Mouse (Mus musculus) embryonic facial prominence, embryonic 15.5 days (tissue): ENCODE measurements around the gene Ubash3b. TPM values are rescaled to one million over a fixed set of nuclear protein-coding genes. Genes with fewer than 3 reads are reported as not detected.

Experiments
- ATAC-seq: fragments of 200-750 bp; cut with Nextera tagmentation; 2 replicates; pipeline ENCODE4 v1.8.0; 2017; ENCODE audit warnings: low read depth, moderate TSS enrichment; ENCODE audit not compliant: insufficient number of reproducible peaks, low FRiP score, low TSS enrichment
- H3K27ac ChIP-seq: fragments of 300-500 bp; sonication (generic); replicated peaks from 2 replicates; pipeline ENCODE4 v1.5.1; 2015; ENCODE audit warnings: mild to moderate bottlenecking, inconsistent platforms
- H3K27me3 ChIP-seq: fragments of 300-500 bp; sonication (generic); 2 replicates; pipeline ENCODE4 v1.6.1; 2015; ENCODE audit warnings: inconsistent platforms
- H3K36me3 ChIP-seq: fragments of 300-500 bp; sonication (generic); 2 replicates; pipeline ENCODE4 v1.6.1; 2015; ENCODE audit warnings: mild to moderate bottlenecking, inconsistent platforms
- H3K4me1 ChIP-seq: fragments of 300-500 bp; sonication (generic); 2 replicates; pipeline ENCODE4 v1.6.1; 2015; ENCODE audit warnings: inconsistent platforms
- H3K4me2 ChIP-seq: fragments of 300-500 bp; sonication (generic); replicated peaks from 2 replicates; pipeline ENCODE4 v1.6.1; 2015; ENCODE audit warnings: mild to moderate bottlenecking, inconsistent platforms
- H3K4me3 ChIP-seq: fragments of 300-500 bp; sonication (generic); replicated peaks from 2 replicates; pipeline ENCODE4 v1.5.1; 2015; ENCODE audit warnings: mild to moderate bottlenecking, inconsistent platforms
- H3K9ac ChIP-seq: fragments of 300-500 bp; sonication (generic); 2 replicates; pipeline ENCODE4 v1.6.1; 2015; ENCODE audit warnings: inconsistent platforms
- H3K9me3 ChIP-seq: fragments of 300-500 bp; sonication (generic); replicated peaks from 2 replicates; pipeline ENCODE4 v1.6.1; 2016; ENCODE audit warnings: inconsistent platforms
- WGBS: fragments of 180-500 bp; shearing (Covaris S2); methylation state at CpG from one replicate; pipeline ENCODE4 v1.1.7; 2015; 5-methylcytosine and 5-hydroxymethylcytosine counted together
- polyA plus RNA-seq: library from polyadenylated mRNA; unstranded; fragments of >200 nt; fragmentation: Nextera tagmentation; extraction: Ambion mirVana; gene quantifications from 2 replicates; pipeline ENCODE4 v1.2.1, GENCODE M21; 2015

Gene Ubash3b
- polyA plus RNA-seq, 1 experiment from 2014 or later = 8.2 TPM

- Histone ChIP-seq H3K4me1 (no peaks in the 10 kb centered on the region), H3K9ac (no peak overlapping the region), H3K4me3 (no peak overlapping the region), H3K36me3 (no peaks in the 10 kb centered on the region), H3K9me3 (no peaks in the 10 kb centered on the region), H3K27me3 (no peaks in the 10 kb centered on the region), H3K27ac (no peak overlapping the region), H3K4me2 (no peak overlapping the region)
- 51% methylated on average over 9 of the region's 10 CpGs for WGBS
- no peak for ATAC-seq
Measured at GRCm38 (mm10) chr9:41166886-41167285, 5.4 kb upstream of the Ubash3b start.

- Histone ChIP-seq H3K4me2 (no peak overlapping the region), H3K4me3 (no peak overlapping the region), H3K4me1 (peaks cover 8% of the 10 kb centered on the region), H3K27ac (no peak overlapping the region), H3K36me3 (no peaks in the 10 kb centered on the region), H3K9me3 (no peaks in the 10 kb centered on the region), H3K9ac (no peak overlapping the region), H3K27me3 (no peaks in the 10 kb centered on the region)
- no peak for ATAC-seq
- WGBS = 78% methylated on average over 4 of the region's 4 CpGs
Measured at GRCm38 (mm10) chr9:41162363-41162762, 866 bp upstream of the Ubash3b start.

GRCm38 (mm10) chr9:41160536-41161176 lies 841 bp downstream of the Ubash3b start:
- no peak overlapping the region for H3K27ac ChIP-seq
- H3K4me2 ChIP-seq = no peak overlapping the region
- H3K27me3 ChIP-seq = peaks cover 14% of the 10 kb centered on the region
- no peak overlapping the region for H3K9ac ChIP-seq
- no peaks in the 10 kb centered on the region for H3K9me3 ChIP-seq
- no peak for ATAC-seq
- WGBS = 41% methylated on average over 7 of the region's 7 CpGs
- H3K36me3 ChIP-seq = no peaks in the 10 kb centered on the region
- no peak overlapping the region for H3K4me3 ChIP-seq
- peaks cover 23% of the 10 kb centered on the region for H3K4me1 ChIP-seq

- WGBS = 85% methylated on average over 2 of the region's 2 CpGs
- H3K9ac ChIP-seq = no peak overlapping the region
Measured at GRCm38 (mm10) chr9:41159223-41159622, 2.3 kb downstream of the Ubash3b start.

GRCm38 (mm10) chr9:41157872-41158567 lies 3.5 kb downstream of the Ubash3b start:
- Histone ChIP-seq H3K9me3 (no peaks in the 10 kb centered on the region), H3K4me1 (peaks cover 26% of the 10 kb centered on the region), H3K4me2 (peak overlapping the region; percentile 80), H3K27me3 (peaks cover 14% of the 10 kb centered on the region), H3K4me3 (peak overlapping the region; percentile 72), H3K36me3 (no peaks in the 10 kb centered on the region), H3K27ac (no peak overlapping the region), H3K9ac (0 out of 2 replicates have a peak overlapping the region, but pooled peaks have one; percentile 52)
- no peak for ATAC-seq
- WGBS = 25% methylated on average over 15 of the region's 15 CpGs

More at GRCm38 (mm10) chr9:41159223-41159622, 2.3 kb downstream of the Ubash3b start:
- peaks cover 23% of the 10 kb centered on the region for H3K4me1 ChIP-seq
- no peaks in the 10 kb centered on the region for H3K9me3 ChIP-seq
- no peak overlapping the region for H3K4me3 ChIP-seq
- H3K36me3 ChIP-seq = no peaks in the 10 kb centered on the region
- H3K27me3 ChIP-seq = peaks cover 14% of the 10 kb centered on the region
- H3K4me2 ChIP-seq = no peak overlapping the region
- no peak overlapping the region for H3K27ac ChIP-seq
- no peak for ATAC-seq

GRCm38 (mm10) chr9:41157020-41157871 lies 4.3 kb downstream of the Ubash3b start:
- peak; percentile 80 for ATAC-seq
- Histone ChIP-seq H3K4me2 (peak overlapping the region; percentile 80), H3K9me3 (no peaks in the 10 kb centered on the region), H3K9ac (peak overlapping the region; percentile 52), H3K27ac (peak overlapping the region; percentile 70), H3K27me3 (peaks cover 14% of the 10 kb centered on the region), H3K4me1 (peaks cover 32% of the 10 kb centered on the region), H3K36me3 (no peaks in the 10 kb centered on the region), H3K4me3 (peak overlapping the region; percentile 72)
- under 1% methylated on average over 82 of the region's 82 CpGs for WGBS

- under 1% methylated on average over 20 of the region's 20 CpGs for WGBS
- H3K4me2 ChIP-seq = peak overlapping the region; percentile 80
- H3K9ac ChIP-seq = peak overlapping the region; percentile 52
- H3K9me3 ChIP-seq = no peaks in the 10 kb centered on the region
- H3K36me3 ChIP-seq = no peaks in the 10 kb centered on the region
- no peak for ATAC-seq
- peak overlapping the region; percentile 72 for H3K4me3 ChIP-seq
- H3K27ac ChIP-seq = no peak overlapping the region
- peaks cover 32% of the 10 kb centered on the region for H3K4me1 ChIP-seq
- H3K27me3 ChIP-seq = peaks cover 14% of the 10 kb centered on the region
Measured at GRCm38 (mm10) chr9:41156720-41157019, 4.8 kb downstream of the Ubash3b start.

GRCm38 (mm10) chr9:41156006-41156719 lies 5.3 kb downstream of the Ubash3b start:
- H3K27ac ChIP-seq = no peak overlapping the region
- peaks cover 32% of the 10 kb centered on the region for H3K4me1 ChIP-seq
- no peaks in the 10 kb centered on the region for H3K36me3 ChIP-seq
- H3K4me2 ChIP-seq = peak overlapping the region; percentile 80
- peaks cover 14% of the 10 kb centered on the region for H3K27me3 ChIP-seq
- H3K4me3 ChIP-seq = peak overlapping the region; percentile 72
- WGBS = 24% methylated on average over 20 of the region's 20 CpGs
- H3K9ac ChIP-seq = no peak overlapping the region
- no peaks in the 10 kb centered on the region for H3K9me3 ChIP-seq
- no peak for ATAC-seq

- Histone ChIP-seq H3K27me3 (peaks cover 14% of the 10 kb centered on the region), H3K4me1 (peaks cover 32% of the 10 kb centered on the region), H3K4me3 (no peak overlapping the region), H3K27ac (no peak overlapping the region), H3K4me2 (no peak overlapping the region), H3K36me3 (no peaks in the 10 kb centered on the region), H3K9me3 (no peaks in the 10 kb centered on the region), H3K9ac (no peak overlapping the region)
- no peak for ATAC-seq
- WGBS = 88% methylated on average over 1 of the region's 1 CpGs
Measured at GRCm38 (mm10) chr9:41153979-41154378, 7.5 kb downstream of the Ubash3b start.

- peaks cover 29% of the 10 kb centered on the region for H3K4me1 ChIP-seq
- H3K27me3 ChIP-seq = peaks cover 14% of the 10 kb centered on the region
- no peak overlapping the region for H3K27ac ChIP-seq
- H3K9me3 ChIP-seq = no peaks in the 10 kb centered on the region
- ATAC-seq = no peak
- H3K36me3 ChIP-seq = no peaks in the 10 kb centered on the region
- no peak overlapping the region for H3K9ac ChIP-seq
- no peak overlapping the region for H3K4me3 ChIP-seq
- WGBS = 22% methylated on average over 5 of the region's 5 CpGs
- no peak overlapping the region for H3K4me2 ChIP-seq
Measured at GRCm38 (mm10) chr9:41153050-41153449, 8.4 kb downstream of the Ubash3b start.

- Histone ChIP-seq H3K4me3 (no peak overlapping the region), H3K9me3 (no peaks in the 10 kb centered on the region), H3K9ac (no peak overlapping the region), H3K4me1 (peaks cover 16% of the 10 kb centered on the region), H3K27me3 (peaks cover 9% of the 10 kb centered on the region; the same call in 1 of the 2 replicates), H3K36me3 (no peaks in the 10 kb centered on the region), H3K4me2 (no peak overlapping the region), H3K27ac (no peak overlapping the region)
- WGBS = 75% methylated on average over 4 of the region's 4 CpGs
- ATAC-seq = no peak
Measured at GRCm38 (mm10) chr9:41151491-41151890, 10.0 kb downstream of the Ubash3b start.
